Mouse (Mus musculus) right cerebral cortex, adult 18-20 months (tissue): Measurements from ENCODE around the gene Zscan26.
A peak's percentile ranks its signal among the peaks of the same experiment; 100 is the strongest.

Experiments used
- DNase-seq: peaks from one replicate; pipeline ENCODE4 v3.0.0; 2022; ENCODE audit warnings: mixed read lengths

The Zscan26 gene

GRCm38 (mm10) chr13:21423301-21423700, 30.2 kb downstream of the Zscan26 start:
- no peak for DNase-seq

DNA sequence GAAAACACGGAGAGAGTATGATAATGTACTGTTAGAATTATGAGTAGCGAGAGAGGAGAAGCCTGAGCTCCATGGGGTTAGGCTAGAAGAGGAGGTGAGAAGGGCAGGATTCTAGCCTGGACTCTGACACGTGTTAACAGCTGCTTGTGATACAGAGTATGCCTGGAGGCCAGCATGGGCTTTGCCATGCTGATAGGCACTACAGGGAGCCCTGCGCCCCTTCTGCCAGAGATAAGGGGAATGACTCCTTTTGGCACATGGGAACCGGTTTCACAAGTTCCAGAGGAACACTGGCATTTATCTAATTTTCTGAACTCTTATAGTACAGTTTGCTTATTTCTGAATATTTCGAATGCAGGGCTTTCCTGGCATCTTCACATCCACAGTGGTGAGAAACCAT, 34.7 kb downstream of the Zscan26 start:
- DNase-seq = no peak

GRCm38 (mm10) chr13:21417298-21418010, 36.1 kb downstream of the Zscan26 start:
- peak; percentile 21 for DNase-seq

DNA sequence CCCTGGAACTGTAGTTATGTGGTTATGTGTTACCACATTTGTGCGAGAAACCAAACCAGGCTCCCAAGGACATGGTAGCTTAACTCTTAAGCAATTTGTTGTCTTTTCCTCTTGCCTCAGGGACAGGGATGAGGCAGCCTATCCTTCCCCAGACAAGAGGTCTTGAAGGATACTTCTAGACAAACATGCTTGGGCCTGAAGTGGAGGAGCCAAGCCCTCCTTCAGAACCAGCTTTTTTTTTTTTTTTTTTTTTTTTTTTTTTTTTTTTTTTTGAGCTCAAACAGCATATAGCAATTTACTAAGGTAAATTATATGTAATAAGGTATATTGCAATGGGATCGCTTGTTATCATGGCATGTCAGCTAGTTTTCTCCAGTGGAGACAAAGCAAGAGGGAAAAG, 37.8 kb downstream of the Zscan26 start:
- DNase-seq = no peak

- no peak for DNase-seq
Observed at GRCm38 (mm10) chr13:21415266-21415665, 38.3 kb downstream of the Zscan26 start.

GRCm38 (mm10) chr13:21414231-21415212, 39.0 kb downstream of the Zscan26 start:
- DNase-seq = no peak

GRCm38 (mm10) chr13:21408805-21409459, 44.6 kb downstream of the Zscan26 start:
- no peak for DNase-seq

- DNase-seq = peak; percentile 92
Observed at GRCm38 (mm10) chr13:21407969-21408804, 45.3 kb downstream of the Zscan26 start.

- no peak for DNase-seq
Observed at GRCm38 (mm10) chr13:21407341-21407740, 46.2 kb downstream of the Zscan26 start.

DNA sequence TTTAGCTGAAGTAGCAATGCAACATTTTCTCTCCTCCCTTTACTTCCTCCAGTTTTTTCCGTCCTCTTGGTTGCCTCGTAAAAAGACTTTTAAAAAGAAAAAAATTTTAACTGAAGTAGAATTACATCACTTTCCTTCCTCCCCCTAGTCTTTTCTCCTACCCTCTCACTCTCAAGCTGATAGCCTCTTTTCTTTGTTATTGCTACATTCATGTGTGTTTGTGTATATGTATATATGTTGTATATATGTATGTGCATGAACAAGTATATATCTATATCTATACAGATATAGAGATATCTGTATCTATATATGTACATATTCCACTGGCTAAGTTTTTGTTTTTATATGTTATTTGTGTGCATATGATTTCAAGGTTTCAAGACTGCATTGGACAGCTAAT, 50.7 kb downstream of the Zscan26 start:
- DNase-seq = no peak

- peak; percentile 82 for DNase-seq
Observed at GRCm38 (mm10) chr13:21402287-21402846, 51.2 kb downstream of the Zscan26 start, which contains the start of gene Zkscan3. Zkscan3 (minus strand) TSS chr13:21402755.

- DNase-seq = no peak
Observed at GRCm38 (mm10) chr13:21401636-21402286, 51.8 kb downstream of the Zscan26 start.

GRCm38 (mm10) chr13:21401166-21401565, 52.4 kb downstream of the Zscan26 start:
- DNase-seq = no peak

GRCm38 (mm10) chr13:21397486-21397885, 56.0 kb downstream of the Zscan26 start:
- no peak for DNase-seq

DNA sequence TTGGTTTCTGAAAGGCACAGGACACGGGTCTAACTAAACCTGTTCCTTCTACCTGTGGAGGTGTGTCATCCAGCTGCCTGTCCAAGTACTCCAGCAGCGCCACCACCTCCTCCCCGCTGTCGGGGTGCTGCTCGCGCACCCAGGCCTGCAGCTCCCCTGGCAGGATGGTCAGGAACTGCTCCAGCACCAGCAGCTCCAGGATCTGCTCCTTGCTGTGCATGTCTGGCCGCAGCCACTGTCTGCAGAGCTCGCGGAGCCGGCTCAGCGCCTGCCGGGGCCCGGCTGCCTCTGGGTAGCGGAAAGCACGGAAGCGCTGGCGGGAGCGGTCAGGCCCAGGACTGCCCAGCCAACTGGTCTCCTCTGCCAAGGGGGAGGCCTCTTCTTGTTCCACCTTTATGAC, 57.5 kb downstream of the Zscan26 start:
- peak; percentile 7 for DNase-seq

- no peak for DNase-seq
Observed at GRCm38 (mm10) chr13:21395623-21396022, 57.9 kb downstream of the Zscan26 start.

DNA sequence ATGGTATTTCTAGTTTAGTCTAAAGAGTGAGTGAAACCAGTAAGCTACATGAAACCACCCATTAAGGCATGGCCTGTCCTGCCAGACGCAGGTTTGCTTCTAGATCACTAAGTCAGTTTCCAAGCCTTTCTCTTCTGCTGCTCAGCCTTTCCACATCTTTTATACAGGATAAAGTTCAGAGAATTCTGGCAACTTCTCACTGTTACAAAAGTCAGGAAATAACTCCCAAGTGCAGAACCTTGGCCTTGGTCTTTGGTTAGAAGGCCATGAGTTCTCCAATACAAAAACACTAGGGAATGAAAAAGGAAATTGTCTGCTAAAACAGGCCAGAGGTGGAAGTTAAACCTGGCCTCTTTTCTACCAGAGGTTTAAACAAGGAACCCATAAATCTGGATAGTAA, 58.3 kb downstream of the Zscan26 start:
- DNase-seq = no peak
